Mouse (Mus musculus): ENCODE measurements at regions not wholly inside any gene's neighbourhood (a gene's known extent, or its start where the extent isn't known, plus 50 kb on each side); places are given as distances from the start of the nearest gene placed in this dataset.

- no peak for DNase-seq (ENCODE audit: extremely low read depth)
These were observed 256.2 kb upstream of the Rtl1 start for GRCm38 (mm10) chr12:109856336-109856735.

GRCm38 (mm10) chr12:109857705-109858104 is 257.6 kb upstream of the Rtl1 start:
- in situ Hi-C loops (cut with MboI; ENCODE audit: low pct_ligation_motif_present, low pct_unique_long_range_greater_than_20kb, low sequenced_read_pairs): no loop called here
- H3K36me3 ChIP-seq (replicated peaks in 1 of 2; ENCODE audit: control insufficient read depth in 1 of 2, insufficient read depth in 1 of 2, low read length in 1 of 2): no peaks in the 10 kb centered on the region
- no peak for DNase-seq (ENCODE audit: extremely low read depth)
- H3K9ac ChIP-seq (ENCODE audit: insufficient read depth, low read depth): no peak overlapping the region
- dilution Hi-C loops (cut with MboI; ENCODE audit: extremely low pct_ligation_motif_present, extremely low pct_unique_long_range_greater_than_20kb, low sequenced_read_pairs): no loop called here
- TF ChIP-seq ETS1 (conservative IDR thresholded peaks at IDR 0.05; ENCODE audit: low read depth, low read length) (no peak), ZKSCAN1 (IDR thresholded peaks at IDR 0.05; ENCODE audit: borderline replicate concordance, low read depth, low read length) (no peak), MYC (IDR thresholded peaks at IDR 0.05; ENCODE audit: low read depth, low read length) (no peak), EP300 (IDR thresholded peaks at IDR 0.05; ENCODE audit: low read length) (no peak), TBP (conservative IDR thresholded peaks at IDR 0.05; ENCODE audit: low read depth, low read length) (no peak), POLR2AphosphoS2 (IDR thresholded peaks at IDR 0.05; ENCODE audit: low read depth, low read length) (no peak), MAX (IDR thresholded peaks at IDR 0.05; ENCODE audit: low read length) (no peak), JUN (IDR thresholded peaks at IDR 0.05; ENCODE audit: insufficient read depth, low read depth, low read length) (no peak), ZMIZ1 (IDR thresholded peaks at IDR 0.05; ENCODE audit: low read depth, low read length) (no peak), BHLHE40 (IDR thresholded peaks at IDR 0.05; ENCODE audit: low read depth, low read length) (no peak), GABPA (IDR thresholded peaks at IDR 0.05; ENCODE audit: insufficient replicate concordance, low read depth, low read length) (no peak), POLR2A (IDR thresholded peaks at IDR 0.05; ENCODE audit: low read depth, low read length) (no peak), NRF1 (IDR thresholded peaks at IDR 0.05; ENCODE audit: low read depth, low read length) (no peak), CHD2 (IDR thresholded peaks at IDR 0.05; ENCODE audit: low read length) (no peak), SIN3A (IDR thresholded peaks at IDR 0.05; ENCODE audit: low read length) (no peak), ZC3H11A (IDR thresholded peaks at IDR 0.05; ENCODE audit: low read depth, low read length) (no peak), RCOR1 (conservative IDR thresholded peaks at IDR 0.05; ENCODE audit: low read depth, low read length) (no peak), USF1 (IDR thresholded peaks at IDR 0.05; ENCODE audit: low read depth, low read length) (no peak)
- no peaks in the 10 kb centered on the region for H3K27me3 ChIP-seq (replicated peaks)
- no peak overlapping the region for H3K4me3 ChIP-seq (replicated peaks in 1 of 3; ENCODE audit: low read depth in 2 of 3, low read length in 2 of 3, poor library complexity in 1 of 3)
- no peak overlapping the region for H3K4me2 ChIP-seq (ENCODE audit: insufficient read depth, low read depth, poor library complexity, severe bottlenecking)
- H3K4me1 ChIP-seq (ENCODE audit: control insufficient read depth in 1 of 2, insufficient read depth in 2 of 2): no peaks in the 10 kb centered on the region
- H3K27ac ChIP-seq (ENCODE audit: insufficient read depth, low read depth): no peak overlapping the region
- no peaks in the 10 kb centered on the region for H3K79me2 ChIP-seq (replicated peaks; ENCODE audit: control insufficient read depth, extremely low read depth, insufficient read depth, poor library complexity, severe bottlenecking)
- H3K9me3 ChIP-seq (replicated peaks; ENCODE audit: low read length): peaks cover 60% of the 10 kb centered on the region

More at GRCm38 (mm10) chr12:109856336-109856735, 256.2 kb upstream of the Rtl1 start:
- Histone ChIP-seq H3K27me3 (replicated peaks) (no peaks in the 10 kb centered on the region), H3K4me3 (replicated peaks in 1 of 3; ENCODE audit: low read depth in 2 of 3, low read length in 2 of 3, poor library complexity in 1 of 3) (no peak overlapping the region), H3K27ac (ENCODE audit: insufficient read depth, low read depth) (no peak overlapping the region), H3K9me3 (replicated peaks; ENCODE audit: low read length) (peaks cover 54% of the 10 kb centered on the region), H3K79me2 (replicated peaks; ENCODE audit: control insufficient read depth, extremely low read depth, insufficient read depth, poor library complexity, severe bottlenecking) (no peaks in the 10 kb centered on the region), H3K4me2 (ENCODE audit: insufficient read depth, low read depth, poor library complexity, severe bottlenecking) (no peak overlapping the region), H3K4me1 (ENCODE audit: control insufficient read depth in 1 of 2, insufficient read depth in 2 of 2) (no peaks in the 10 kb centered on the region), H3K36me3 (replicated peaks in 1 of 2; ENCODE audit: control insufficient read depth in 1 of 2, insufficient read depth in 1 of 2, low read length in 1 of 2) (no peaks in the 10 kb centered on the region), H3K9ac (ENCODE audit: insufficient read depth, low read depth) (no peak overlapping the region)
- dilution Hi-C loops (cut with MboI; ENCODE audit: extremely low pct_ligation_motif_present, extremely low pct_unique_long_range_greater_than_20kb, low sequenced_read_pairs): no loop called here
- in situ Hi-C loops (cut with MboI; ENCODE audit: low pct_ligation_motif_present, low pct_unique_long_range_greater_than_20kb, low sequenced_read_pairs): no loop called here
- no peak for TF ChIP-seq ELF1 (IDR thresholded peaks at IDR 0.05; ENCODE audit: low read depth, low read length)
- no peak for TF ChIP-seq TCF12 (IDR thresholded peaks at IDR 0.05; ENCODE audit: low read depth, low read length)
- TF ChIP-seq NELFE (IDR thresholded peaks at IDR 0.05; ENCODE audit: low read depth, low read length): no peak

Measured in CH12.LX (cell line).